In genomic region chr10:127080901-127081780, GRCm38 (mm10) we compare ENCODE assay signal across 8 mouse cellular contexts. TPM values are rescaled to one million over a fixed set of nuclear protein-coding genes. Genes with fewer than 3 reads are reported as not detected.
DNase-seq lines count a peak whose midpoint lies in the region; ATAC-seq and TF ChIP-seq lines count a peak whose summit lies in the region.

No protein-coding gene starts in this region.

- no peak for TF ChIP-seq POLR2A in limb, embryonic 14.5 days (IDR thresholded peaks at IDR 0.05; ENCODE audit: borderline replicate concordance, extremely low read depth, insufficient read depth, insufficient read length)
- no peak; the same call in 1 of the 2 replicates for TF ChIP-seq POLR2A in small intestine, adult 2 months (IDR thresholded peaks at IDR 0.05; ENCODE audit: low read depth, low read length)
- no peak for TF ChIP-seq POLR2A in thymus, adult 2 months (IDR thresholded peaks at IDR 0.05; ENCODE audit: control insufficient read depth, extremely low read depth, insufficient read depth, low read length, poor library complexity)

- H3K27me3 ChIP-seq in heart, embryonic 14.5 days (ENCODE audit: control insufficient read depth, insufficient read depth, low read length) = peaks cover 89% of the 10 kb centered on the region
- H3K27me3 ChIP-seq in limb, embryonic 14.5 days (ENCODE audit: control insufficient read depth, insufficient read depth, low read length) = peaks cover 80% of the 10 kb centered on the region
- peaks cover 42% of the 10 kb centered on the region for H3K27me3 ChIP-seq in small intestine, adult 2 months (ENCODE audit: control insufficient read depth, insufficient read depth, low read length)
- H3K27me3 ChIP-seq in thymus, adult 2 months (ENCODE audit: control insufficient read depth, insufficient read depth, low read length) = no peaks in the 10 kb centered on the region

- DNase-seq in left cerebral cortex, adult 2 months (ENCODE audit: extremely low spot score in 1 of 2, low spot score in 2 of 2) = peak in 1 of 2 experiments; percentile 68
- no peak for DNase-seq in left cerebral cortex, adult 11 months (ENCODE audit: low spot score)
- DNase-seq in cerebellum, postnatal 25 days = peak; percentile 79 to 85
- no peak for DNase-seq in limb, embryonic 14.5 days (ENCODE audit: low spot score)
- DNase-seq in thymus, adult 2 months = no peak
- DNase-seq in adrenal gland, adult 8-10 months = no peak

- no peak for ATAC-seq in heart, embryonic 14.5 days (ENCODE audit: insufficient number of reproducible peaks, insufficient read depth, low FRiP score, low read depth)
- no peak for ATAC-seq in limb, embryonic 14.5 days (ENCODE audit: low FRiP score, low read depth)

- H3K9me3 ChIP-seq in heart, embryonic 14.5 days (ENCODE audit: control insufficient read depth, low read length) = no peaks in the 10 kb centered on the region
- H3K9me3 ChIP-seq in limb, embryonic 14.5 days (ENCODE audit: control insufficient read depth, low read length) = no peaks in the 10 kb centered on the region

- intact Hi-C loops in left cerebral cortex, adult 2 months (cut with DNase I) = no loop called here

- H3K4me3 ChIP-seq in left cerebral cortex, adult 2 months = peak overlapping the region; percentile 85
- peak overlapping the region; percentile 4 to 30; a peak in 2 of 4 replicates for H3K4me3 ChIP-seq in heart, embryonic 14.5 days (ENCODE audit: control insufficient read depth in 1 of 2, insufficient read depth in 1 of 2, low read depth in 1 of 2, low read length in 2 of 2)
- H3K4me3 ChIP-seq in limb, embryonic 14.5 days (replicated peaks; ENCODE audit: low read length) = peak overlapping the region; percentile 52; the same call in 1 of the 2 replicates
- peak overlapping the region; percentile 20 for H3K4me3 ChIP-seq in small intestine, adult 2 months (ENCODE audit: low read depth, low read length)
- H3K4me3 ChIP-seq in thymus, adult 2 months (ENCODE audit: control insufficient read depth, insufficient read depth, low read length) = no peak overlapping the region

- no peaks in the 10 kb centered on the region for H3K36me3 ChIP-seq in heart, embryonic 14.5 days (ENCODE audit: control insufficient read depth, insufficient read depth, low read length)
- no peaks in the 10 kb centered on the region for H3K36me3 ChIP-seq in limb, embryonic 14.5 days (ENCODE audit: control insufficient read depth, insufficient read depth, low read length)
- H3K36me3 ChIP-seq in small intestine, adult 2 months (ENCODE audit: control insufficient read depth, insufficient read depth, low read length) = no peaks in the 10 kb centered on the region
- H3K36me3 ChIP-seq in thymus, adult 2 months (ENCODE audit: control insufficient read depth, insufficient read depth, low read length) = peaks cover 30% of the 10 kb centered on the region

- peaks cover 6 to 26% of the 10 kb centered on the region in 2 experiments; a peak in 3 of 4 replicates for H3K4me1 ChIP-seq in heart, embryonic 14.5 days (ENCODE audit: control insufficient read depth in 2 of 2, insufficient read depth in 2 of 2, low read length in 2 of 2)
- peaks cover 9% of the 10 kb centered on the region; the same call in 1 of the 2 replicates for H3K4me1 ChIP-seq in limb, embryonic 14.5 days (ENCODE audit: control insufficient read depth, insufficient read depth, low read length)
- H3K4me1 ChIP-seq in small intestine, adult 2 months (ENCODE audit: control insufficient read depth, insufficient read depth, insufficient read length, low read length) = peaks cover 15% of the 10 kb centered on the region
- H3K4me1 ChIP-seq in thymus, adult 2 months (replicated peaks; ENCODE audit: control insufficient read depth, insufficient read depth, low read length) = peaks cover 17% of the 10 kb centered on the region

- no peak overlapping the region for H3K9ac ChIP-seq in heart, embryonic 14.5 days (ENCODE audit: low read length)
- H3K9ac ChIP-seq in limb, embryonic 14.5 days (ENCODE audit: low read depth, low read length, severe bottlenecking) = no peak overlapping the region

- H3K4me2 ChIP-seq in heart, embryonic 14.5 days (ENCODE audit: low read length) = peak overlapping the region; percentile 55
- H3K4me2 ChIP-seq in limb, embryonic 14.5 days (replicated peaks; ENCODE audit: low read depth, low read length, severe bottlenecking) = peak overlapping the region; percentile 37

- 3% methylated on average over 48 of the region's 48 CpGs for WGBS in heart, embryonic 14.5 days
- 3% methylated on average over 48 of the region's 48 CpGs for WGBS in limb, embryonic 14.5 days
- WGBS in small intestine, adult 2 months = 14% methylated on average over 48 of the region's 48 CpGs
- WGBS in thymus, adult 2 months = 94% methylated on average over 48 of the region's 48 CpGs

- TF ChIP-seq CTCF in left cerebral cortex, adult 2 months (IDR thresholded peaks at IDR 0.05) = no peak; the same call in 1 of the 2 replicates
- no peak for TF ChIP-seq CTCF in small intestine, adult 2 months (IDR thresholded peaks at IDR 0.05; ENCODE audit: extremely low read depth, insufficient read length, insufficient replicate concordance, low read depth, low read length)
- no peak for TF ChIP-seq CTCF in thymus, adult 2 months (IDR thresholded peaks at IDR 0.05; ENCODE audit: borderline replicate concordance, control insufficient read depth, extremely low read depth, insufficient read depth, low read length, poor library complexity)

- H3K27ac ChIP-seq in left cerebral cortex, adult 2 months = peak overlapping the region; percentile 96
- H3K27ac ChIP-seq in heart, embryonic 14.5 days (replicated peaks in 1 of 2; ENCODE audit: control insufficient read depth in 1 of 2, insufficient read depth in 1 of 2, low read depth in 2 of 2, low read length in 2 of 2) = no peak overlapping the region
- no peak overlapping the region for H3K27ac ChIP-seq in limb, embryonic 14.5 days (replicated peaks; ENCODE audit: low read depth, low read length)
- H3K27ac ChIP-seq in small intestine, adult 2 months (ENCODE audit: insufficient read depth, low read depth, low read length) = no peak overlapping the region
- no peak overlapping the region for H3K27ac ChIP-seq in thymus, adult 2 months (ENCODE audit: control insufficient read depth, insufficient read depth, low read length)

RNA-seq across cellular contexts. Expression of gene Agap2, which starts 6.1 kb away (rescaled TPM):
- 100 to 1,000 TPM; 627 to 694 TPM for total RNA-seq in left cerebral cortex, adult 2 months (2021)
- polyA plus RNA-seq in heart, embryonic 14.5 days (2014; fragmentation: Nextera tagmentation; extraction: Ambion mirVana) = 0.27 TPM in 1 of 2 replicates, not detected in the other
- polyA plus RNA-seq in limb, embryonic 14.5 days (2012; rRNA removed) = 5.3 and 6.0 TPM in 2 replicates
- 0.32 and 0.57 TPM in 2 replicates for polyA plus RNA-seq in limb, embryonic 14.5 days (2014; fragmentation: Nextera tagmentation; extraction: Ambion mirVana)
- polyA plus RNA-seq in small intestine, adult 2 months (2012; rRNA removed) = 6.1 and 15.6 TPM in 2 replicates
- 123 and 149 TPM in 2 replicates for polyA plus RNA-seq in thymus, adult 2 months (2012; rRNA removed)
- 1 to 10 TPM; 3.0 to 7.5 (median 5.5) TPM for total RNA-seq in adrenal gland, adult 8-10 months (2022)

RNA-seq across cellular contexts. Expression of gene Tspan31, which starts 11.1 kb away (rescaled TPM):
- 10 to 100 TPM; 63.7 to 64.4 TPM for total RNA-seq in left cerebral cortex, adult 2 months (2021)
- 99.1 and 101 TPM in 2 replicates for polyA plus RNA-seq in heart, embryonic 14.5 days (2014; fragmentation: Nextera tagmentation; extraction: Ambion mirVana)
- polyA plus RNA-seq in limb, embryonic 14.5 days (2012; rRNA removed) = 124 and 164 TPM in 2 replicates
- 58.3 and 72.1 TPM in 2 replicates for polyA plus RNA-seq in limb, embryonic 14.5 days (2014; fragmentation: Nextera tagmentation; extraction: Ambion mirVana)
- 36.1 and 48.9 TPM in 2 replicates for polyA plus RNA-seq in small intestine, adult 2 months (2012; rRNA removed)
- 39.5 and 45.2 TPM in 2 replicates for polyA plus RNA-seq in thymus, adult 2 months (2012; rRNA removed)
- total RNA-seq in adrenal gland, adult 8-10 months (2022) = 100 to 1,000 TPM; 120 to 138 (median 128) TPM

RNA-seq across cellular contexts. Expression of gene Cdk4, which starts 17.8 kb away (rescaled TPM):
- 10 to 100 TPM; 74.4 to 75.2 TPM for total RNA-seq in left cerebral cortex, adult 2 months (2021)
- polyA plus RNA-seq in heart, embryonic 14.5 days (2014; fragmentation: Nextera tagmentation; extraction: Ambion mirVana) = 929 and 946 TPM in 2 replicates
- 1,132 and 1,227 TPM in 2 replicates for polyA plus RNA-seq in limb, embryonic 14.5 days (2012; rRNA removed)
- polyA plus RNA-seq in limb, embryonic 14.5 days (2014; fragmentation: Nextera tagmentation; extraction: Ambion mirVana) = 1,659 and 1,732 TPM in 2 replicates
- 57.6 and 108 TPM in 2 replicates for polyA plus RNA-seq in small intestine, adult 2 months (2012; rRNA removed)
- 375 and 384 TPM in 2 replicates for polyA plus RNA-seq in thymus, adult 2 months (2012; rRNA removed)
- total RNA-seq in adrenal gland, adult 8-10 months (2022) = 100 to 1,000 TPM; 197 to 246 (median 230) TPM

RNA-seq across cellular contexts. Expression of gene March9, which starts 21.2 kb away (rescaled TPM):
- 10 to 100 TPM; 18.1 to 22.5 TPM for total RNA-seq in left cerebral cortex, adult 2 months (2021)
- 0.16 and 0.39 TPM in 2 replicates for polyA plus RNA-seq in heart, embryonic 14.5 days (2014; fragmentation: Nextera tagmentation; extraction: Ambion mirVana)
- polyA plus RNA-seq in limb, embryonic 14.5 days (2012; rRNA removed) = 8.6 and 9.8 TPM in 2 replicates
- polyA plus RNA-seq in limb, embryonic 14.5 days (2014; fragmentation: Nextera tagmentation; extraction: Ambion mirVana) = 2.7 and 3.1 TPM in 2 replicates
- 1.9 and 6.9 TPM in 2 replicates for polyA plus RNA-seq in small intestine, adult 2 months (2012; rRNA removed)
- 4.4 and 5.4 TPM in 2 replicates for polyA plus RNA-seq in thymus, adult 2 months (2012; rRNA removed)
- total RNA-seq in adrenal gland, adult 8-10 months (2022) = 10 to 100 TPM in 2 of 4 experiments, 1 to 10 TPM in 2; 8.9 to 11.3 (median 10.3) TPM

RNA-seq across cellular contexts. Expression of gene Cyp27b1, which starts 33.1 kb away (rescaled TPM):
- under 1 TPM; 0.36 to 0.77 TPM for total RNA-seq in left cerebral cortex, adult 2 months (2021)
- polyA plus RNA-seq in heart, embryonic 14.5 days (2014; fragmentation: Nextera tagmentation; extraction: Ambion mirVana) = not detected in 2 replicates
- 1.1 and 1.5 TPM in 2 replicates for polyA plus RNA-seq in limb, embryonic 14.5 days (2012; rRNA removed)
- polyA plus RNA-seq in limb, embryonic 14.5 days (2014; fragmentation: Nextera tagmentation; extraction: Ambion mirVana) = 0.19 and 0.53 TPM in 2 replicates
- polyA plus RNA-seq in small intestine, adult 2 months (2012; rRNA removed) = 0.22 and 0.29 TPM in 2 replicates
- polyA plus RNA-seq in thymus, adult 2 months (2012; rRNA removed) = 0.32 and 0.38 TPM in 2 replicates
- total RNA-seq in adrenal gland, adult 8-10 months (2022) = under 1 TPM; 0.41 to 0.83 (median 0.53) TPM

Comparison
In these comparisons a context has a peak if more than half of its experiments do, and no peak if none do; other contexts are left out.
1. DNase-seq: peak in cerebellum, postnatal 25 days (2 of 2); none in left cerebral cortex, adult 11 months (single experiment), limb, embryonic 14.5 days (single experiment), thymus, adult 2 months (single experiment) and adrenal gland, adult 8-10 months (single experiment).